Mouse (Mus musculus): ENCODE measurements around the gene Rpgrip1l. TPM values are rescaled to one million over a fixed set of nuclear protein-coding genes. Genes with fewer than 3 reads are reported as not detected.
A peak's percentile ranks its signal among the peaks of the same experiment; 100 is the strongest.

Gene Rpgrip1l
- polyA plus RNA-seq, 1 experiment from 2014 or later = 13.8 TPM

GRCm38 (mm10) chr8:91198036-91198435 is 115.0 kb downstream of the Rpgrip1l start:
- no peaks in the 10 kb centered on the region for H3K36me3 ChIP-seq (ENCODE audit: control insufficient read depth, insufficient read depth, low read length)
- H3K4me2 ChIP-seq (ENCODE audit: low read depth, low read length) = no peak overlapping the region
- peaks cover 11% of the 10 kb centered on the region; the same call in 1 of the 2 replicates for H3K4me1 ChIP-seq (ENCODE audit: control insufficient read depth, insufficient read depth, low read length)
- H3K27ac ChIP-seq (replicated peaks; ENCODE audit: low read depth, low read length) = no peak overlapping the region
- H3K27me3 ChIP-seq (replicated peaks; ENCODE audit: control insufficient read depth, insufficient read depth, low read length) = peaks cover 4% of the 10 kb centered on the region; the same call in 1 of the 2 replicates
- DNase-seq (ENCODE audit: low spot score) (peak; percentile 75), ATAC-seq (ENCODE audit: low read depth) (0 out of 2 replicates have a peak, but pooled peaks have one; percentile 15)
- no peak overlapping the region for H3K9ac ChIP-seq (ENCODE audit: low read depth, low read length)
- no peak overlapping the region for H3K4me3 ChIP-seq (ENCODE audit: low read depth, low read length)
- 19% methylated on average over 3 of the region's 3 CpGs for WGBS
- H3K9me3 ChIP-seq (ENCODE audit: control insufficient read depth, low read length) = no peaks in the 10 kb centered on the region

- Histone ChIP-seq H3K9ac (ENCODE audit: low read depth, low read length) (no peak overlapping the region), H3K27me3 (replicated peaks; ENCODE audit: control insufficient read depth, insufficient read depth, low read length) (peaks cover 4% of the 10 kb centered on the region; the same call in 1 of the 2 replicates), H3K9me3 (ENCODE audit: control insufficient read depth, low read length) (no peaks in the 10 kb centered on the region), H3K27ac (replicated peaks; ENCODE audit: low read depth, low read length) (no peak overlapping the region), H3K4me2 (ENCODE audit: low read depth, low read length) (no peak overlapping the region), H3K4me1 (ENCODE audit: control insufficient read depth, insufficient read depth, low read length) (peaks cover 11% of the 10 kb centered on the region; the same call in 1 of the 2 replicates), H3K36me3 (ENCODE audit: control insufficient read depth, insufficient read depth, low read length) (no peaks in the 10 kb centered on the region), H3K4me3 (ENCODE audit: low read depth, low read length) (no peak overlapping the region)
- ATAC-seq (ENCODE audit: low read depth) (no peak), DNase-seq (ENCODE audit: low spot score) (no peak)
- WGBS = 85% methylated on average over 5 of the region's 5 CpGs
These were observed 115.8 kb downstream of the Rpgrip1l start for GRCm38 (mm10) chr8:91197233-91197632.

GRCm38 (mm10) chr8:91196661-91197060 is 116.4 kb downstream of the Rpgrip1l start:
- Histone ChIP-seq H3K4me3 (ENCODE audit: low read depth, low read length) (no peak overlapping the region), H3K36me3 (ENCODE audit: control insufficient read depth, insufficient read depth, low read length) (no peaks in the 10 kb centered on the region), H3K4me2 (ENCODE audit: low read depth, low read length) (no peak overlapping the region), H3K9me3 (ENCODE audit: control insufficient read depth, low read length) (no peaks in the 10 kb centered on the region), H3K4me1 (ENCODE audit: control insufficient read depth, insufficient read depth, low read length) (peaks cover 11% of the 10 kb centered on the region; the same call in 1 of the 2 replicates), H3K9ac (ENCODE audit: low read depth, low read length) (no peak overlapping the region), H3K27me3 (replicated peaks; ENCODE audit: control insufficient read depth, insufficient read depth, low read length) (peaks cover 4% of the 10 kb centered on the region; the same call in 1 of the 2 replicates), H3K27ac (replicated peaks; ENCODE audit: low read depth, low read length) (no peak overlapping the region)
- ATAC-seq (ENCODE audit: low read depth) = no peak
- WGBS = 75% methylated on average over 12 of the region's 12 CpGs
- no peak for DNase-seq (ENCODE audit: low spot score)

GRCm38 (mm10) chr8:91194081-91194480 is 119.0 kb downstream of the Rpgrip1l start:
- 83% methylated on average over 2 of the region's 2 CpGs for WGBS
- H3K9ac ChIP-seq (ENCODE audit: low read depth, low read length) = no peak overlapping the region
- H3K4me1 ChIP-seq (ENCODE audit: control insufficient read depth, insufficient read depth, low read length) = peaks cover 16% of the 10 kb centered on the region; the same call in 1 of the 2 replicates
- DNase-seq (ENCODE audit: low spot score) = no peak
- no peak for ATAC-seq (ENCODE audit: low read depth)
- H3K4me2 ChIP-seq (ENCODE audit: low read depth, low read length) = no peak overlapping the region
- H3K9me3 ChIP-seq (ENCODE audit: control insufficient read depth, low read length) = no peaks in the 10 kb centered on the region
- H3K27me3 ChIP-seq (replicated peaks; ENCODE audit: control insufficient read depth, insufficient read depth, low read length) = peaks cover 4% of the 10 kb centered on the region; the same call in 1 of the 2 replicates
- H3K4me3 ChIP-seq (ENCODE audit: low read depth, low read length) = no peak overlapping the region
- no peak overlapping the region for H3K27ac ChIP-seq (replicated peaks; ENCODE audit: low read depth, low read length)
- no peaks in the 10 kb centered on the region for H3K36me3 ChIP-seq (ENCODE audit: control insufficient read depth, insufficient read depth, low read length)

- no peaks in the 10 kb centered on the region for H3K36me3 ChIP-seq (ENCODE audit: control insufficient read depth, insufficient read depth, low read length)
- H3K27ac ChIP-seq (replicated peaks; ENCODE audit: low read depth, low read length) = no peak overlapping the region
- no peak overlapping the region for H3K4me3 ChIP-seq (ENCODE audit: low read depth, low read length)
- peaks cover 8% of the 10 kb centered on the region; the same call in 1 of the 2 replicates for H3K4me1 ChIP-seq (ENCODE audit: control insufficient read depth, insufficient read depth, low read length)
- no peak for ATAC-seq (ENCODE audit: low read depth)
- no peak overlapping the region for H3K4me2 ChIP-seq (ENCODE audit: low read depth, low read length)
- no peaks in the 10 kb centered on the region for H3K9me3 ChIP-seq (ENCODE audit: control insufficient read depth, low read length)
- H3K9ac ChIP-seq (ENCODE audit: low read depth, low read length) = no peak overlapping the region
- peaks cover 4% of the 10 kb centered on the region; the same call in 1 of the 2 replicates for H3K27me3 ChIP-seq (replicated peaks; ENCODE audit: control insufficient read depth, insufficient read depth, low read length)
- WGBS = 75% methylated on average over 5 of the region's 5 CpGs
- no peak for DNase-seq (ENCODE audit: low spot score)
These were observed 120.1 kb downstream of the Rpgrip1l start for GRCm38 (mm10) chr8:91192941-91193340.

- Histone ChIP-seq H3K4me2 (ENCODE audit: low read depth, low read length) (peak overlapping the region; percentile 40), H3K4me1 (ENCODE audit: control insufficient read depth, insufficient read depth, low read length) (peaks cover 5% of the 10 kb centered on the region; the same call in 1 of the 2 replicates), H3K36me3 (ENCODE audit: control insufficient read depth, insufficient read depth, low read length) (no peaks in the 10 kb centered on the region), H3K9ac (ENCODE audit: low read depth, low read length) (peak overlapping the region; percentile 39; the same call in 1 of the 2 replicates), H3K4me3 (ENCODE audit: low read depth, low read length) (no peak overlapping the region), H3K27ac (replicated peaks; ENCODE audit: low read depth, low read length) (no peak overlapping the region), H3K9me3 (ENCODE audit: control insufficient read depth, low read length) (no peaks in the 10 kb centered on the region), H3K27me3 (replicated peaks; ENCODE audit: control insufficient read depth, insufficient read depth, low read length) (peaks cover 4% of the 10 kb centered on the region; the same call in 1 of the 2 replicates)
- 3% methylated on average over 17 of the region's 17 CpGs for WGBS
- ATAC-seq (ENCODE audit: low read depth) (peak; percentile 92), DNase-seq (ENCODE audit: low spot score) (peak; percentile 92)
These were observed 122.2 kb downstream of the Rpgrip1l start for GRCm38 (mm10) chr8:91190816-91191340.

GRCm38 (mm10) chr8:91188152-91188551 is 124.9 kb downstream of the Rpgrip1l start:
- H3K36me3 ChIP-seq (ENCODE audit: control insufficient read depth, insufficient read depth, low read length) = no peaks in the 10 kb centered on the region
- H3K9ac ChIP-seq (ENCODE audit: low read depth, low read length) = no peak overlapping the region
- peaks cover 5% of the 10 kb centered on the region; the same call in 1 of the 2 replicates for H3K4me1 ChIP-seq (ENCODE audit: control insufficient read depth, insufficient read depth, low read length)
- H3K9me3 ChIP-seq (ENCODE audit: control insufficient read depth, low read length) = 0 out of 2 replicates have a peak, but pooled peaks cover 7% of the 10 kb centered on the region
- H3K27ac ChIP-seq (replicated peaks; ENCODE audit: low read depth, low read length) = no peak overlapping the region
- H3K27me3 ChIP-seq (replicated peaks; ENCODE audit: control insufficient read depth, insufficient read depth, low read length) = no peaks in the 10 kb centered on the region; the same call in 1 of the 2 replicates
- H3K4me3 ChIP-seq (ENCODE audit: low read depth, low read length) = no peak overlapping the region
- DNase-seq (ENCODE audit: low spot score) (no peak), ATAC-seq (ENCODE audit: low read depth) (no peak)
- H3K4me2 ChIP-seq (ENCODE audit: low read depth, low read length) = no peak overlapping the region
- 76% methylated on average over 9 of the region's 11 CpGs for WGBS

GRCm38 (mm10) chr8:91186372-91186771 is 126.7 kb downstream of the Rpgrip1l start:
- Histone ChIP-seq H3K27me3 (replicated peaks; ENCODE audit: control insufficient read depth, insufficient read depth, low read length) (no peaks in the 10 kb centered on the region; the same call in 1 of the 2 replicates), H3K4me3 (ENCODE audit: low read depth, low read length) (no peak overlapping the region), H3K9ac (ENCODE audit: low read depth, low read length) (no peak overlapping the region), H3K36me3 (ENCODE audit: control insufficient read depth, insufficient read depth, low read length) (no peaks in the 10 kb centered on the region), H3K27ac (replicated peaks; ENCODE audit: low read depth, low read length) (no peak overlapping the region), H3K4me2 (ENCODE audit: low read depth, low read length) (no peak overlapping the region), H3K9me3 (ENCODE audit: control insufficient read depth, low read length) (0 out of 2 replicates have a peak, but pooled peaks cover 7% of the 10 kb centered on the region), H3K4me1 (ENCODE audit: control insufficient read depth, insufficient read depth, low read length) (peaks cover 5% of the 10 kb centered on the region; the same call in 1 of the 2 replicates)
- ATAC-seq (ENCODE audit: low read depth) (peak; percentile 64; the same call in 1 of the 2 replicates), DNase-seq (ENCODE audit: low spot score) (no peak)
- WGBS = 57% methylated on average over 12 of the region's 12 CpGs

- no peaks in the 10 kb centered on the region for H3K9me3 ChIP-seq (ENCODE audit: control insufficient read depth, low read length)
- no peaks in the 10 kb centered on the region for H3K36me3 ChIP-seq (ENCODE audit: control insufficient read depth, insufficient read depth, low read length)
- no peak overlapping the region for H3K9ac ChIP-seq (ENCODE audit: low read depth, low read length)
- no peak overlapping the region for H3K4me2 ChIP-seq (ENCODE audit: low read depth, low read length)
- DNase-seq (ENCODE audit: low spot score) (no peak), ATAC-seq (ENCODE audit: low read depth) (no peak)
- H3K27ac ChIP-seq (replicated peaks; ENCODE audit: low read depth, low read length) = no peak overlapping the region
- H3K4me3 ChIP-seq (ENCODE audit: low read depth, low read length) = no peak overlapping the region
- H3K27me3 ChIP-seq (replicated peaks; ENCODE audit: control insufficient read depth, insufficient read depth, low read length) = no peaks in the 10 kb centered on the region
- no peaks in the 10 kb centered on the region for H3K4me1 ChIP-seq (ENCODE audit: control insufficient read depth, insufficient read depth, low read length)
- WGBS = no CpG with 5 or more reads among the region's 1 CpGs
These were observed 135.4 kb downstream of the Rpgrip1l start for GRCm38 (mm10) chr8:91177708-91178107.

Measured in embryonic facial prominence, embryonic 14.5 days (tissue).